Mouse (Mus musculus): ENCODE measurements at regions not wholly inside any gene's neighbourhood (a gene's known extent, or its start where the extent isn't known, plus 50 kb on each side); places are given as distances from the start of the nearest gene placed in this dataset.

DNA sequence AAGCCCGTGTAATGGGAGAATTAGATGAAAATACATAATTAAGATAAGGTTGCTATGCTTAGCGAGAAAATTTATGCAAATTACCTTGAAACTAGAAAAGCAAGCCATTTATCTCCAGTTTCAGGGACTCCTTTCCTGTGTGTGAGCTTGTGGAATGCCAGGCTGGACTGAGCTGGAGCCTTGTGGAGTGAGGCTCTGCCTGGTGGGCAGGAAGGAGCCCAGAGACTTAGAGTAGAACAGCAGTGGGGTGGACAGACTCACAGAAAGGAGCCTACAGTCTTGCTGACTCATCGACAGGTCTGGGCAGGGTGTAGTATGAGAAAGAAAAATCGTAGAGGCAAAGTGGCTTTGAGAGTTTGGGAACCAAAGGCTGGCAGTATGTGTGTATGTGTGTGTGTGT is 180.6 kb downstream of the Thbs2 start:
- ChIA-PET POLR2A (no interaction called here), CTCF (no interaction called here)

GRCm38 (mm10) chr17:14510486-14510885 is 183.5 kb downstream of the Thbs2 start:
- ChIA-PET CTCF (no interaction called here), POLR2A (no interaction called here)

DNA sequence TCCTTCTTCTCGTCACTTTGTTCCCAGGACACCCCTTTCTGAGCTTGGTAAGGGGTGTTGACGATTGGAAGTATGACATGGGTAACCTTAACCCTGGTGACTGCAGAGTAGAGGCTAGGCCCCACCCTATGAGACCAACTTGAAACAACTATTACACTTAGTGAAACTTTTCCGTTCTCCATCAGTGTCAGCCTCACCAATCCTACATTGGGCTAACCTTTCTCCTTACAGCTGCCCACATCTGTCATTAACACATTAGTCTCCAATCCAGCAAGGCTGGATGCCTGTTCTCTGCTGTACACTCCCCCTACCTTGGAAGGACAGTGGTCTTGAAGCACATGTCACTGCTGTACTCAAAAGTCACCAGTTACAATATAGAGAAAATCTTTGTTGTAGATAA is 186.9 kb downstream of the Thbs2 start:
- ChIA-PET POLR2A (no interaction called here), CTCF (interaction anchor here in 2 of 4 experiments (0.8 to 1.1 kb wide), 2 partner anchors 9 kb away, joined by 3 read pairs; no protein-coding TSS in a partner anchor)

- POLR2A ChIA-PET = no interaction called here
- CTCF ChIA-PET = no interaction called here
These were observed 187.9 kb downstream of the Thbs2 start for GRCm38 (mm10) chr17:14506123-14506522.

GRCm38 (mm10) chr17:14505415-14505814 is 188.6 kb downstream of the Thbs2 start:
- POLR2A ChIA-PET = no interaction called here
- CTCF ChIA-PET = no interaction called here

GRCm38 (mm10) chr17:14503670-14504069 is 190.4 kb downstream of the Thbs2 start:
- ChIA-PET POLR2A (no interaction called here), CTCF (no interaction called here)

- CTCF ChIA-PET = no interaction called here
- POLR2A ChIA-PET = no interaction called here
These were observed 192.7 kb downstream of the Thbs2 start for GRCm38 (mm10) chr17:14501341-14501740.

- ChIA-PET POLR2A (no interaction called here), CTCF (interaction anchor here in 2 of 4 experiments (0.6 kb wide), 2 partner anchors 20 to 1745 kb away, joined by 3 read pairs; no protein-coding TSS in a partner anchor)
These were observed 196.9 kb downstream of the Thbs2 start for GRCm38 (mm10) chr17:14497086-14497485.

DNA sequence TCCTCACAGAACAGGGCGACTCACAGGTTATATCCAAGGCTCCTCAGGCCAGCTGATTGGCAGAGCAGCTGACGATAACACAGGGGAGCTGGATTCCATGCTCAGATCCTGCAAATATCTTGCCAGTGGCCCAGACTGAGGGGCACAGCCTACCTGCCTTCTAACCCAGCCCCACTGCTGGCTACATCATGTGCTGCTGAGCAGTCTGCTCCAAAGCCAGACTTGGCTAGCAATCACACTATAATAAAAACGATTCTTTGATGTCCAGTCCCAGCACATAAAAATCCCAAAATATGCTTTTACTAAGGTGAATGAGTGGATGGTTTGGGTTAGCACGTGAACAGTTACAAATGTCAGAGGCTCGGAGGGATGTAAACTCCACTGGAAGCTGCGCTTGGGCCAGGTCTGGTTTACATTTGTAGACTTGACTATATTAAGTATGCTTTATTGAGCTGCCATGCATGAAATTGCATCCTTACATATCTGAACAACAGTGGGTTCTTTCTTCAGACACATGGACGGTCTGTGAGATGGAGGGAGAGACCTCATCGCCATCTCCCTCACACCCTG is 200.2 kb downstream of the Thbs2 start:
- ChIA-PET POLR2A (no interaction called here), CTCF (interaction anchor here in 1 of 4 experiments (0.8 kb wide), 1 partner anchor 27 kb away, joined by 4 read pairs; no protein-coding TSS in a partner anchor)

GRCm38 (mm10) chr17:14492936-14493335 is 201.1 kb downstream of the Thbs2 start:
- ChIA-PET CTCF (interaction anchor here in 1 of 4 experiments (0.8 kb wide), 1 partner anchor 204 kb away, joined by 3 read pairs; no protein-coding TSS in a partner anchor), POLR2A (no interaction called here)

DNA sequence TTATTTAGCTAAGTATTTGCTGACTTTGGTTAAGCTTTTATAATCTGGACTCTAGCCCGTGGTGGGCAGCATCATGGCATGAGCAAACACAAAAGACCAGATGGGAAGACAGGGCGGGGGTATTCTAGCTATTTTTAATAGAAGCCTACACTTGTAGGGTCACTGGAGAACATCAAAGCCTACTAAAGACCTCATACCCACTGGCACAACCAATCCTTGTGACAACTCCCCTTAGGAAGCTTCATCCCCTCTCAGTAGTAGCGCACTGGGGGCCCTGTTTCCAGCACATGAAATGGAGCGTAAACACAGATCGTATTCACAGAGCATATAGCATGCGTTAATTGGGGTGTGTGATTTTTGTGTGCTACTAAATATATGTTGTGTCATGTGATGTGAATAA is 202.4 kb downstream of the Smoc2 start:
- CTCF ChIA-PET = no interaction called here

GRCm38 (mm10) chr17:14478938-14479505 is 199.7 kb downstream of the Smoc2 start:
- CTCF ChIA-PET = interaction anchor here in 1 of 4 experiments (0.6 kb wide), 1 partner anchor 243 kb away, joined by 5 read pairs; no protein-coding TSS in a partner anchor
- POLR2A ChIA-PET = no interaction called here

More for the DNA sequence above, 202.4 kb downstream of the Smoc2 start:
- POLR2A ChIA-PET = no interaction called here

DNA sequence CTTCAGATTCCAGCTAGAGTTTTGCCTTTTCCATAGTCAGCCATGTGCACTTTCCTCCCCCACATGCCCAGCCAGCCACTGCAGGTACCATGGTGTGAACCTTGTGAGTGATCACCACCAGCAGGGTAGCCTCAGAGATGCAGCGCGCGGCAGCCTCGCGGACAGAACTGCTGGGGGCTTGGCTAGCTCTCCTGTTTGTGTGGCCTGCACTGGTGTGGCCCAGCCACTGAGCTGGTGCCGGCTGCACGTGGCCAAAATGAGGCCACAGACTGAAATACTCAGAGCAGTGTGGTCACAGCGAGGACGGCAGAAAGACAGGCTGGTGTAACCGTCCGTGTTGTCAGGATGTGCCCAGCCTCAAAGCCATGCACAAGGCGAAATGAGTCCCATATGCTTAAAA is 197.4 kb downstream of the Smoc2 start:
- POLR2A ChIA-PET = no interaction called here
- CTCF ChIA-PET = no interaction called here

DNA sequence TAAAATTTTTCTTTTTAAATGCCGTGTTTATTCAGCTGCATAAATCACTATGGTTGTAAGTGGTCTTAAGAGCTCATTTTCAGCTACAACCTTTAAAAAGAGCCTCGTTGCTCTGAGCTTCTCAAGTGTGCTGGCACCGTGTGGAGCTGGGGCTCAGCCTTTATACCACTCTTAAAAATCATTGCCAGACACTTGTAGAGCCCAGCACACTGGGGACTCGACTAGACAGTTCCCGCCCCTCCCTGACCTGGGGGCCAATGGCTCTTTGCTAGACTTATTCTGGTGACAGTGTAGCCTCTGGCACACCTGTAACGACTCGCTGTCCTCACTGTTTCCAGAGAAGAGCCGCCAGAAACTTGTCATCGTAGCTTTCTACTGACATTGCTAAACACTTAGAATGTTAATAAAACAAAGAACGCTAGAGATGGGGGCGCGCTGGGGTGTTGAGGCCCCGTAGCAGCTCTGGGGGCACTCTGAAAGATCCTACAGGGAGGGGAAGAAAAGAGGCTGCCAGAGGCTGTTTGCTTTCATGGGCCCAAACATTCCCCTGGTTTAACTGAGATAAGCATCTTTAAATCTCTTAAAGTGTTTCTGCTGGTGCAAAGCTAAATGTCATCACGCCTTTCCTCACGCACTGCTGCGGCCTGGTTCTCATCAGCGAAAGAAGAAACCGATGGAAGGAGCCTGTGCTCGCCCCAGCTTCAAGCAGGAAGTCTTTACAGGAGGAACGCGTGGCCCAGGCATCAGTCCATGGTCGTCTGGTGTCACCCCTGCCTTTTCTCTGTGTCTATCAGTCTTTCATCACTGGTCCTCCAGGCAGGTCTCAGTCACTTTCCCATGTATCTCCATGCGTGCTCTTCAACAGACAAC is 196.7 kb downstream of the Smoc2 start:
- ChIA-PET CTCF (no interaction called here), POLR2A (no interaction called here)

- CTCF ChIA-PET = no interaction called here
These were observed 196.0 kb downstream of the Smoc2 start for GRCm38 (mm10) chr17:14475277-14475676.

DNA sequence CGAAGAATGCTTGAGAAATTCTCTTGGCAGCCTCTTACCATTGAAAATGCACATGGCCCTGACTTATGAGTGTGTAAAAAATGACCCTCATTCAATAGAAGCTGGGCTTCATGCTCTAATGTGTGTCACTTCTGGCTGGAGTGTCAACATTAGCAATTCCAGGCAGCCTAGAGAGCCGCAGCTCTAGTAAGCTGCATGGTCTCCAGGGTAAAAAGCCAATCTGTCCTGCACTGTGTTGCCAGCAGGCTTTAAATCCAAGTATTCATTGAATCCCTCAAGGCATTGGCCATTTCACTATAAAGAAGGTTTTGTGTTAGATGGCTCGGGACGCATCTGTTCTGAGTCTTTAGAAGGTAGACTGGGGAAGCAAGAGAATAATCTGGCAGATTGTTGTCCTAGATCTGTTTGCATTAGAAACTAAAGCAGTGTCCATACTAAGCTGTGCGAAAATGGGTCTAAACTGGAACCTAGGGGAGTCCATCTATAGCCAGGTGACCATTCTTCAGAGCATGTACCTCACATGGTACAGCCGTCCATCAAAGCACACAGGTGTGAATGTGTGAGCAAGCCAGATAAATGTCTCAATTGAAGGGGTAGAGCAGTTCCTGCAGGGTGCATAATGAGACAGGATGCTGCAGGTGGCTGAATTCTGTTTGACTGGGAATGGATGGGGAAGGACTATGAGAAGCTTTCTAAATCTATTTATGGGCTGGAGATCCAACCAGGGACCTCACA is 189.6 kb downstream of the Smoc2 start:
- POLR2A ChIA-PET = interaction anchor here in 1 of 4 experiments (1.7 kb wide), 1 partner anchor 171 kb away, joined by 3 read pairs; no protein-coding TSS in a partner anchor

More at GRCm38 (mm10) chr17:14475277-14475676, 196.0 kb downstream of the Smoc2 start:
- POLR2A ChIA-PET = no interaction called here

DNA sequence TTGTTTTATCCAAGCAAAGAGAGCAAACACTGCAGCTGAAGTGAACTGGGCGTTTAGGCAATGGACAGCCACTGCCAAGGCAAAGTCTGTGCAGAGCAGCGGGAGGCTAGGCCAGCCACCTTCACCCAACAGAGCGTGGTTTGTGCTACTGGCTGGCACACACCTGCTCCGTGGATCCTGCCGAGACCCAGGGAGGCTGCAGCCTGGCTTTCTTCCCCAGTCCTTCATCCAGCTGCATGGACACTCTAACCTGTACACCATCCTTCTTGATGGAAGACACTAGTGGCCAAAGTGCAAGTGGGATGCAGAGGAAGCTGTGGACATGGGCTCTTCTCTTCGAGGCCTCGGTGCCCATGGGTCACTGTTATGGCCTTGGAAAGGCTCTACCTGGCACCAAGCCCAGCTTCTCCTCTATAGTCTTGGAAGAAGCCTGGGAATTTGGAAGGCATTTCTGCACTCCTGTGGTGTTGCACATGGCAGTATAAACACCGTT is 176.0 kb downstream of the Smoc2 start:
- POLR2A ChIA-PET = no interaction called here

More for the DNA sequence above, 189.6 kb downstream of the Smoc2 start:
- CTCF ChIA-PET = no interaction called here

More for the DNA sequence above, 176.0 kb downstream of the Smoc2 start:
- CTCF ChIA-PET = no interaction called here
